Mouse (Mus musculus) 3134 (cell line): ENCODE results near the gene Hoxd3.

ENCODE experiments used
- DNase-seq: peaks from one replicate; pipeline ENCODE4 v3.0.0-alpha.2; 2011; ENCODE audit warnings: low spot score; ENCODE audit not compliant: insufficient read length; ENCODE audit errors: extremely low read depth

Hoxd3 gene

DNA sequence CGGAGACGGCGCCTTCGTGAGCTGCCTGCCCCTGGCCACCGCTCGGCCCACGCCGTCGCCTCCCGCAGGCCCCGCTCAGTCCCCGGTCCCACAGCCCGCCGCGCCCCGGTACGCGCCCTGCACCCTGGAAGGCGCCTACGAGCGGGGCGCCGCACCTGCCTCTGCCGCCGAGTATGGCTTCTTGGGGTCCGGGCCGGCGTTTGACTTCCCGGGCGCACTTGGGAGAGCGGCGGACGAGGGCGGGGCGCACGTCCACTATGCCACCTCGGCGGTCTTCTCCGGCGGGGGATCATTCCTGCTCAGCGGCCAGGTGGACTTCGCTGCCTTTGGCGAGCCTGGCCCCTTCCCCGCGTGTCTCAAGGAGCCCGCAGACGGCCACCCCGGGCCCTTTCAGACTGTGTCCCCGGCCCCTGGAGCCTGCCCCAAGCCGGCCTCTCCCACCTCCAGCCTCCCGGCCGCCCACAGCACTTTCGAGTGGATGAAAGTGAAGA lies 51.6 kb downstream of the Hoxd3 start:
- DNase-seq: no peak

GRCm38 (mm10) chr2:74763976-74764375 lies 52.2 kb downstream of the Hoxd3 start:
- DNase-seq: no peak

- no peak for DNase-seq
Measured at GRCm38 (mm10) chr2:74774359-74774758, 62.6 kb downstream of the Hoxd3 start.

GRCm38 (mm10) chr2:74777536-74778275 lies 66.0 kb downstream of the Hoxd3 start:
- no peak for DNase-seq

GRCm38 (mm10) chr2:74781386-74781785 lies 69.7 kb downstream of the Hoxd3 start:
- DNase-seq: no peak

DNA sequence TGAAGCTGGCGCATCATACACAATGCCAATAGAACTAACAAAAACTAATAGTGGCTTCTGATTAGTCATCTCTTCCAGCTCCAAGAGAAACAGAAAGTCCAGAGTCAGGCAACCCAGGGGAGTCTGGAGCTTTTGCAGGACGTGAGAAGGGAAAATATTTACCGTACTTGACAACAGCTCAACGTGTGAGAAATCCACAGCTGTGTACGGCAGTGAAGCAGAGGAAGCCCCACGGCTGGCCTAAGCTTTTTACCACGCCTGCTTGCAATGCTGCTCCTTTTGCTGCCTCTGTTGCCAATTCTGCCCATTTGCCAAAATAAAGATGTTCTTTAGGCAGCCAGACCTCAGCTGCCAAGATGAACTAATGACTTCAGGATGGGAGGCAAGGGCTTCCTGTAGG lies 83.8 kb downstream of the Hoxd3 start:
- peak; percentile 7 for DNase-seq
